Mouse (Mus musculus): Measurements from ENCODE around the gene Neurog3. TPM values are rescaled to one million over a fixed set of nuclear protein-coding genes. Genes with fewer than 3 reads are reported as not detected.

Neurog3 gene
- polyA plus RNA-seq, 1 experiment from 2014 or later = not detected

Other genes with a start within 250 kb of the Neurog3 start
- 2.8 and 2.9 TPM in 2 replicates for gene Col13a1, start 154.0 kb upstream of the Neurog3 start, polyA plus RNA-seq (2014; fragmentation: Nextera tagmentation; extraction: Ambion mirVana)
- gene Fam241b, start 10.8 kb downstream of the Neurog3 start, polyA plus RNA-seq (2014; fragmentation: Nextera tagmentation; extraction: Ambion mirVana) = 41.6 TPM in 2 replicates
- gene Tspan15, start 98.2 kb downstream of the Neurog3 start, polyA plus RNA-seq (2014; fragmentation: Nextera tagmentation; extraction: Ambion mirVana) = 14.5 and 14.6 TPM in 2 replicates
- 0.12 and 0.19 TPM in 2 replicates for gene Tacr2, start 119.3 kb downstream of the Neurog3 start, polyA plus RNA-seq (2014; fragmentation: Nextera tagmentation; extraction: Ambion mirVana)
- gene Hk1, start 246.8 kb downstream of the Neurog3 start, polyA plus RNA-seq (2014; fragmentation: Nextera tagmentation; extraction: Ambion mirVana) = 89.9 and 105 TPM in 2 replicates

Measured in hindbrain, embryonic 14.5 days (tissue).